Mouse (Mus musculus) stomach, embryonic 14.5 days (tissue): Measurements from ENCODE around the gene Usp12. TPM values are rescaled to one million over a fixed set of nuclear protein-coding genes. Genes with fewer than 3 reads are reported as not detected.

Experiments used
- ATAC-seq: fragments of 200-750 bp; cut with Nextera tagmentation; 2 replicates; pipeline ENCODE4 v1.8.0; 2017; ENCODE audit warnings: low read depth, moderate TSS enrichment; ENCODE audit not compliant: insufficient number of reproducible peaks, insufficient read depth, low FRiP score
- H3K27ac ChIP-seq: fragments of 300-500 bp; sonication (generic); 2 replicates; pipeline ENCODE4 v1.5.1; 2014; ENCODE audit warnings: mild to moderate bottlenecking, low read length, moderate library complexity, mixed read lengths
- H3K27me3 ChIP-seq: fragments of 300-500 bp; sonication (generic); 2 replicates; pipeline ENCODE4 v1.6.1; 2014; ENCODE audit warnings: low read length, control low read depth, mixed read lengths; ENCODE audit not compliant: control insufficient read depth, insufficient read depth
- H3K36me3 ChIP-seq: fragments of 300-500 bp; sonication (generic); 2 replicates; pipeline ENCODE4 v1.6.1; 2014; ENCODE audit warnings: mild to moderate bottlenecking, control low read depth, low read length, moderate library complexity, mixed read lengths; ENCODE audit not compliant: control insufficient read depth, insufficient read depth
- H3K4me1 ChIP-seq: fragments of 300-500 bp; sonication (generic); 2 replicates; pipeline ENCODE4 v1.6.1; 2014; ENCODE audit warnings: low read length, control low read depth, mixed read lengths; ENCODE audit not compliant: control insufficient read depth, insufficient read depth
- H3K4me2 ChIP-seq: fragments of 300-500 bp; sonication (generic); replicated peaks from 2 replicates; pipeline ENCODE4 v1.6.1; 2014; ENCODE audit warnings: low read depth, low read length, control low read depth
- H3K4me3 ChIP-seq: fragments of 300-500 bp; sonication (generic); 2 replicates; pipeline ENCODE4 v1.5.1; 2014; ENCODE audit warnings: low read depth, low read length, control low read depth
- H3K9ac ChIP-seq: fragments of 300-500 bp; sonication (generic); replicated peaks from 2 replicates; pipeline ENCODE4 v1.6.1; 2014; ENCODE audit warnings: low read depth, mild to moderate bottlenecking, control low read depth, low read length, moderate library complexity, mixed read lengths
- H3K9me3 ChIP-seq: fragments of 300-500 bp; sonication (generic); 2 replicates; pipeline ENCODE4 v1.6.1; 2016; ENCODE audit warnings: low read depth, low read length, control low read depth; ENCODE audit not compliant: control insufficient read depth
- WGBS: fragments of 180-500 bp; shearing (Covaris S2); extraction: QIAGEN DNeasy Blood & Tissue Kit; methylation state at CpG from one replicate; pipeline ENCODE4 v1.1.7; 2014; 5-methylcytosine and 5-hydroxymethylcytosine counted together
- polyA plus RNA-seq: library from polyadenylated mRNA; unstranded; fragments of >200 nt; fragmentation: Nextera tagmentation; extraction: Ambion mirVana; gene quantifications from 2 replicates; pipeline ENCODE4 v1.2.1, GENCODE M21; 2014

Usp12 gene
- polyA plus RNA-seq, 1 experiment from 2014 or later: 12.8 TPM

GRCm38 (mm10) chr5:146779931-146780330 lies 14.9 kb downstream of the Usp12 start:
- WGBS: 58% methylated on average over 5 of the region's 5 CpGs
- ATAC-seq: peak; percentile 81
- Histone ChIP-seq H3K27me3 (no peaks in the 10 kb centered on the region), H3K9ac (no peak overlapping the region), H3K27ac (0 out of 2 replicates have a peak overlapping the region, but pooled peaks have one; percentile 6), H3K4me2 (no peak overlapping the region), H3K4me1 (peaks cover 13% of the 10 kb centered on the region; the same call in 1 of the 2 replicates), H3K9me3 (no peaks in the 10 kb centered on the region), H3K36me3 (no peaks in the 10 kb centered on the region; the same call in 1 of the 2 replicates), H3K4me3 (no peak overlapping the region)

GRCm38 (mm10) chr5:146776988-146777639 lies 17.7 kb downstream of the Usp12 start:
- Histone ChIP-seq H3K27me3 (no peaks in the 10 kb centered on the region), H3K9me3 (no peaks in the 10 kb centered on the region), H3K4me2 (no peak overlapping the region), H3K9ac (no peak overlapping the region), H3K36me3 (no peaks in the 10 kb centered on the region), H3K4me3 (no peak overlapping the region), H3K27ac (no peak overlapping the region), H3K4me1 (peaks cover 9% of the 10 kb centered on the region)
- 75% methylated on average over 13 of the region's 13 CpGs for whole genome bisulfite sequencing
- ATAC-seq: no peak

GRCm38 (mm10) chr5:146771982-146772381 lies 22.8 kb downstream of the Usp12 start:
- 20% methylated on average over 11 of the region's 11 CpGs for WGBS
- no peak overlapping the region for H3K27ac ChIP-seq
- no peak overlapping the region for H3K4me2 ChIP-seq
- no peak overlapping the region for H3K9ac ChIP-seq
- peak; percentile 78 for ATAC-seq
- H3K27me3 ChIP-seq: no peaks in the 10 kb centered on the region
- no peak overlapping the region for H3K4me3 ChIP-seq
- peaks cover 11% of the 10 kb centered on the region for H3K4me1 ChIP-seq
- peaks cover 4% of the 10 kb centered on the region; the same call in 1 of the 2 replicates for H3K36me3 ChIP-seq
- no peaks in the 10 kb centered on the region for H3K9me3 ChIP-seq

GRCm38 (mm10) chr5:146770002-146770848 lies 24.6 kb downstream of the Usp12 start:
- Histone ChIP-seq H3K27me3 (no peaks in the 10 kb centered on the region), H3K9me3 (no peaks in the 10 kb centered on the region), H3K4me2 (no peak overlapping the region), H3K4me3 (no peak overlapping the region), H3K4me1 (peaks cover 11% of the 10 kb centered on the region), H3K36me3 (peaks cover 4% of the 10 kb centered on the region), H3K27ac (no peak overlapping the region), H3K9ac (no peak overlapping the region)
- WGBS: 68% methylated on average over 15 of the region's 15 CpGs
- ATAC-seq: no peak

GRCm38 (mm10) chr5:146765791-146766190 lies 29.0 kb downstream of the Usp12 start:
- no peak for ATAC-seq
- Histone ChIP-seq H3K27ac (no peak overlapping the region), H3K27me3 (no peaks in the 10 kb centered on the region), H3K4me2 (no peak overlapping the region), H3K36me3 (peaks cover 14% of the 10 kb centered on the region), H3K9ac (no peak overlapping the region), H3K4me1 (0 out of 2 replicates have a peak, but pooled peaks cover 6% of the 10 kb centered on the region), H3K9me3 (no peaks in the 10 kb centered on the region), H3K4me3 (no peak overlapping the region)
- WGBS: 93% methylated on average over 5 of the region's 5 CpGs

- Histone ChIP-seq H3K27me3 (no peaks in the 10 kb centered on the region), H3K36me3 (peaks cover 12% of the 10 kb centered on the region; the same call in 1 of the 2 replicates), H3K4me2 (no peak overlapping the region), H3K9ac (no peak overlapping the region), H3K4me1 (peaks cover 20% of the 10 kb centered on the region), H3K4me3 (no peak overlapping the region), H3K27ac (no peak overlapping the region), H3K9me3 (no peaks in the 10 kb centered on the region)
- ATAC-seq: no peak
- WGBS: 79% methylated on average over 6 of the region's 6 CpGs
Measured at GRCm38 (mm10) chr5:146759159-146759558, 35.6 kb downstream of the Usp12 start.

- Histone ChIP-seq H3K9ac (no peak overlapping the region), H3K4me2 (no peak overlapping the region), H3K27ac (peak overlapping the region; percentile 10; the same call in 1 of the 2 replicates), H3K4me3 (no peak overlapping the region), H3K9me3 (no peaks in the 10 kb centered on the region), H3K36me3 (peaks cover 23% of the 10 kb centered on the region; the same call in 1 of the 2 replicates), H3K27me3 (no peaks in the 10 kb centered on the region), H3K4me1 (peaks cover 20% of the 10 kb centered on the region)
- 56% methylated on average over 6 of the region's 6 CpGs for WGBS
- ATAC-seq: no peak
Measured at GRCm38 (mm10) chr5:146757921-146758320, 36.9 kb downstream of the Usp12 start.

- no peak for ATAC-seq
- Histone ChIP-seq H3K4me2 (no peak overlapping the region), H3K27ac (peak overlapping the region; percentile 7; the same call in 1 of the 2 replicates), H3K27me3 (no peaks in the 10 kb centered on the region), H3K9ac (no peak overlapping the region), H3K9me3 (no peaks in the 10 kb centered on the region), H3K4me3 (no peak overlapping the region), H3K36me3 (peaks cover 24% of the 10 kb centered on the region), H3K4me1 (peaks cover 20% of the 10 kb centered on the region)
- 75% methylated on average over 5 of the region's 5 CpGs for WGBS
Measured at GRCm38 (mm10) chr5:146757316-146757715, 37.5 kb downstream of the Usp12 start.
